Comparison of ENCODE assay signal across 8 mouse cellular contexts in the genomic region with DNA sequence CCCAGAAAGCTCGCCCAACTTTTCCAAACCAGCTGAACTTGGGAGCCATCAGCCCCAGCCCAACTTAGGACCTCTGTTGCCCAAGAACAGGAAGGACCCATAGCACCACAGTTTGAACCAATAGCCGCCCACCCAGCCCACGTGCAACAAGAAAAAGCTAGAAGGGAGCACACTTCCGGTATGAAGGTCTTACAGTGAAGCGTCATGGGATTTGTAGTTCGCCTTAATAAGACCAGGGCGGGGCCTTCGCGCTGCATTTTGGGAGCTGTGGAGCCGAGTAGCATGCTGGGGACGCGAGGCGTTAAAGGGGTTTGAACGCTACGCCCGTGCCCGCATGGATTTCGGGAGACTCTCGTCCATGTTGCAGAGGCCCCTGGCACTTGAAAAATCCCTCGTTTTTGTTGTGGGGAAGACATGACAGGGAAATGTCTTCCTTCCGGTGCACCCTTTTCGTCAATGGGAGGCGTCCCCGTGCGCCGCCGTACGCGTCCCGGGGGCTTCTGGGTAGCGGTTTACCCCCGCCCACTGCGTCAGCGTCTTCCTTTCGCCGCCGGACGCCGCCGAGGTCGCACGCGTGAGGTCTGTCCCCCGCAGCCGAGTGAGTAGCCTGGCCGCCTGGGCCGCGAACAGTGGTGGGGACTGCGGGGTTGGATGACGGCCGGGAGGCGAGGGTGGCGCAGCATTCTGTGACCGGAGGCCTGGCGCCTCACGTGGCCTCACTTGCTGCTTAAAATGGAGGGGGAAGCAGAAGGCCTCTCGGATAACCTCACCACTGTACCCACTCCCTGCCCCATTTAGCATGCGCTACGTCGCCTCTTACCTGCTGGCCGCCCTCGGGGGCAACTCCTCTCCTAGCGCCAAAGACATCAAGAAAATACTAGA. TPM values are rescaled to one million over a fixed set of nuclear protein-coding genes. Genes with fewer than 3 reads are reported as not detected.
DNase-seq lines count a peak whose midpoint lies in the region; ATAC-seq and TF ChIP-seq lines count a peak whose summit lies in the region.

A gene (plus strand): TSS at position 261 of the 882 bp plus-strand sequence.

- TF ChIP-seq RAD21 in CH12.LX (IDR thresholded peaks at IDR 0.05; ENCODE audit: low read depth, low read length): no peak

- in situ Hi-C loops in CH12.LX (cut with MboI; ENCODE audit: low pct_ligation_motif_present, low pct_unique_long_range_greater_than_20kb, low sequenced_read_pairs): no loop called here

- WGBS in forebrain, embryonic 12.5 days: under 1% methylated on average over 63 of the region's 63 CpGs
- under 1% methylated on average over 63 of the region's 63 CpGs for WGBS in heart, postnatal 0 days
- under 1% methylated on average over 63 of the region's 63 CpGs for WGBS in large intestine, adult 2 months
- under 1% methylated on average over 59 of the region's 63 CpGs for WGBS in liver, postnatal 0 days (ENCODE audit: insufficient replicate concordance)
- under 1% methylated on average over 63 of the region's 63 CpGs for WGBS in neural tube, embryonic 14.5 days

- H3K79me2 ChIP-seq in CH12.LX (replicated peaks; ENCODE audit: control insufficient read depth, extremely low read depth, insufficient read depth, poor library complexity, severe bottlenecking): peaks cover 26% of the 10 kb centered on the region

- H3K4me3 ChIP-seq in CH12.LX (replicated peaks in 1 of 3; ENCODE audit: low read depth in 2 of 3, low read length in 2 of 3, poor library complexity in 1 of 3): peak within 1 kb of the TSS; percentile 71 to 97 (median 97)
- H3K4me3 ChIP-seq in forebrain, embryonic 12.5 days (replicated peaks): peak within 1 kb of the TSS; percentile 91
- H3K4me3 ChIP-seq in heart, postnatal 0 days (ENCODE audit: low read depth, low read length): peak within 1 kb of the TSS; percentile 71
- peak within 1 kb of the TSS; percentile 62 for H3K4me3 ChIP-seq in liver, postnatal 0 days (ENCODE audit: low read depth, low read length)
- peak within 1 kb of the TSS; percentile 70 for H3K4me3 ChIP-seq in neural tube, embryonic 14.5 days (ENCODE audit: low read depth, low read length)

- no peak for TF ChIP-seq EP300 in CH12.LX (IDR thresholded peaks at IDR 0.05; ENCODE audit: low read length)
- TF ChIP-seq EP300 in heart, postnatal 0 days (IDR thresholded peaks at IDR 0.05; ENCODE audit: low read depth): peak; percentile 94
- no peak for TF ChIP-seq EP300 in liver, postnatal 0 days (IDR thresholded peaks at IDR 0.05; ENCODE audit: low read depth)

- no peaks in the 10 kb centered on the region for H3K9me3 ChIP-seq in CH12.LX (replicated peaks; ENCODE audit: low read length)
- no peaks in the 10 kb centered on the region for H3K9me3 ChIP-seq in forebrain, embryonic 12.5 days
- H3K9me3 ChIP-seq in heart, postnatal 0 days (replicated peaks; ENCODE audit: control insufficient read depth, low read length): no peaks in the 10 kb centered on the region
- H3K9me3 ChIP-seq in liver, postnatal 0 days (ENCODE audit: low read length): no peaks in the 10 kb centered on the region
- H3K9me3 ChIP-seq in neural tube, embryonic 14.5 days (ENCODE audit: control insufficient read depth, low read length): no peaks in the 10 kb centered on the region

- peaks cover 33 to 44% of the 10 kb centered on the region in 2 experiments for H3K36me3 ChIP-seq in CH12.LX (replicated peaks in 1 of 2; ENCODE audit: control insufficient read depth in 1 of 2, insufficient read depth in 1 of 2, low read length in 1 of 2)
- peaks cover 39% of the 10 kb centered on the region for H3K36me3 ChIP-seq in forebrain, embryonic 12.5 days (replicated peaks)
- H3K36me3 ChIP-seq in heart, postnatal 0 days (replicated peaks; ENCODE audit: control insufficient read depth, insufficient read depth, low read length): peaks cover 25% of the 10 kb centered on the region
- peaks cover 19% of the 10 kb centered on the region for H3K36me3 ChIP-seq in liver, postnatal 0 days (replicated peaks; ENCODE audit: insufficient read depth, low read length)
- peaks cover 17% of the 10 kb centered on the region; the same call in 1 of the 2 replicates for H3K36me3 ChIP-seq in neural tube, embryonic 14.5 days (ENCODE audit: control insufficient read depth, insufficient read depth, low read length)

- H3K9ac ChIP-seq in CH12.LX (ENCODE audit: insufficient read depth, low read depth): peak within 1 kb of the TSS; percentile 95
- H3K9ac ChIP-seq in forebrain, embryonic 12.5 days: peak within 1 kb of the TSS; percentile 86
- peak within 1 kb of the TSS; percentile 82 for H3K9ac ChIP-seq in heart, postnatal 0 days (replicated peaks; ENCODE audit: low read depth, low read length)
- peak within 1 kb of the TSS; percentile 73 for H3K9ac ChIP-seq in liver, postnatal 0 days (replicated peaks)
- H3K9ac ChIP-seq in neural tube, embryonic 14.5 days (replicated peaks; ENCODE audit: low read depth, low read length): peak within 1 kb of the TSS; percentile 83

- DNase-seq in CH12.LX (ENCODE audit: extremely low read depth): peak; percentile 97
- DNase-seq in c-Kit-positive CD71-positive TER-119-negative erythroid progenitor cells, embryonic 14.5 days (ENCODE audit: low read depth): peak; percentile 87
- peak; percentile 94 for DNase-seq in heart, postnatal 0 days (ENCODE audit: low spot score)
- DNase-seq in large intestine, adult 2 months (ENCODE audit: low read depth, low spot score): no peak
- DNase-seq in liver, postnatal 0 days: peak; percentile 94
- DNase-seq in testis, postnatal 10 days (ENCODE audit: low spot score): peak; percentile 94

- peak; percentile 93 for TF ChIP-seq POLR2A in CH12.LX (IDR thresholded peaks at IDR 0.05; ENCODE audit: low read depth, low read length)

- peaks cover 3 to 46% of the 10 kb centered on the region in 2 experiments; a peak in 3 of 4 replicates for H3K4me1 ChIP-seq in CH12.LX (ENCODE audit: control insufficient read depth in 1 of 2, insufficient read depth in 2 of 2)
- H3K4me1 ChIP-seq in forebrain, embryonic 12.5 days: peaks cover 39% of the 10 kb centered on the region
- peaks cover 20% of the 10 kb centered on the region for H3K4me1 ChIP-seq in heart, postnatal 0 days (ENCODE audit: control insufficient read depth, insufficient read depth)
- H3K4me1 ChIP-seq in liver, postnatal 0 days (ENCODE audit: insufficient read depth): peaks cover 36% of the 10 kb centered on the region
- H3K4me1 ChIP-seq in neural tube, embryonic 14.5 days (ENCODE audit: control insufficient read depth, insufficient read depth, low read length): peaks cover 17% of the 10 kb centered on the region; the same call in 1 of the 2 replicates

- H3K4me2 ChIP-seq in CH12.LX (ENCODE audit: insufficient read depth, low read depth, poor library complexity, severe bottlenecking): peak within 1 kb of the TSS; percentile 74
- peak within 1 kb of the TSS; percentile 76 for H3K4me2 ChIP-seq in forebrain, embryonic 12.5 days
- H3K4me2 ChIP-seq in heart, postnatal 0 days (ENCODE audit: low read depth, low read length): peak within 1 kb of the TSS; percentile 71
- H3K4me2 ChIP-seq in liver, postnatal 0 days (ENCODE audit: low read depth, low read length): peak within 1 kb of the TSS; percentile 75
- peak within 1 kb of the TSS; percentile 83 for H3K4me2 ChIP-seq in neural tube, embryonic 14.5 days (ENCODE audit: low read depth, low read length)

- ATAC-seq in forebrain, embryonic 12.5 days (ENCODE audit: low FRiP score): peak; percentile 91
- peak; percentile 91 for ATAC-seq in heart, postnatal 0 days (ENCODE audit: insufficient read depth, low read depth)
- peak; percentile 90 for ATAC-seq in liver, postnatal 0 days
- ATAC-seq in neural tube, embryonic 14.5 days (ENCODE audit: low read depth): peak; percentile 95

- peak within 1 kb of the TSS; percentile 63 for H3K27ac ChIP-seq in CH12.LX (ENCODE audit: insufficient read depth, low read depth)
- peak within 1 kb of the TSS; percentile 88 for H3K27ac ChIP-seq in forebrain, embryonic 12.5 days
- peak within 1 kb of the TSS; percentile 89 for H3K27ac ChIP-seq in heart, postnatal 0 days (ENCODE audit: low read depth)
- H3K27ac ChIP-seq in liver, postnatal 0 days (ENCODE audit: low read depth): peak within 1 kb of the TSS; percentile 84
- H3K27ac ChIP-seq in neural tube, embryonic 14.5 days (ENCODE audit: low read depth, low read length): peak within 1 kb of the TSS; percentile 91

- dilution Hi-C loops in CH12.LX (cut with MboI; ENCODE audit: extremely low pct_ligation_motif_present, extremely low pct_unique_long_range_greater_than_20kb, low sequenced_read_pairs): no loop called here

- H3K27me3 ChIP-seq in CH12.LX (replicated peaks): no peaks in the 10 kb centered on the region
- H3K27me3 ChIP-seq in forebrain, embryonic 12.5 days: no peaks in the 10 kb centered on the region
- no peaks in the 10 kb centered on the region for H3K27me3 ChIP-seq in heart, postnatal 0 days (ENCODE audit: control insufficient read depth, insufficient read depth, low read length)
- no peaks in the 10 kb centered on the region for H3K27me3 ChIP-seq in liver, postnatal 0 days (ENCODE audit: insufficient read depth, low read length)
- no peaks in the 10 kb centered on the region for H3K27me3 ChIP-seq in neural tube, embryonic 14.5 days (ENCODE audit: control insufficient read depth, insufficient read depth, low read length)

- TF ChIP-seq CTCF in CH12.LX (conservative IDR thresholded peaks at IDR 0.05 in 1 of 2, IDR thresholded peaks at IDR 0.05 in 1 of 2; ENCODE audit: low read depth in 2 of 2, low read length in 2 of 2): no peak
- TF ChIP-seq CTCF in heart, postnatal 0 days (IDR thresholded peaks at IDR 0.05; ENCODE audit: low read depth): no peak
- TF ChIP-seq CTCF in liver, postnatal 0 days (IDR thresholded peaks at IDR 0.05; ENCODE audit: low read depth): peak; percentile 33

TF ChIP-seq in CH12.LX, 34 proteins besides CTCF, POLR2A, EP300 and RAD21 (continues in another document):
- TF ChIP-seq NELFE (IDR thresholded peaks at IDR 0.05; ENCODE audit: low read depth, low read length) (peak; percentile 98), ETS1 (conservative IDR thresholded peaks at IDR 0.05; ENCODE audit: low read depth, low read length) (no peak), TBP (conservative IDR thresholded peaks at IDR 0.05; ENCODE audit: low read depth, low read length) (peak; percentile 65), RCOR1 (conservative IDR thresholded peaks at IDR 0.05; ENCODE audit: low read depth, low read length) (no peak), ZC3H11A (IDR thresholded peaks at IDR 0.05; ENCODE audit: low read depth, low read length) (no peak), CHD2 (IDR thresholded peaks at IDR 0.05; ENCODE audit: low read length) (no peak)

RNA-seq across cellular contexts. Expression of the gene that starts here (rescaled TPM):
- total RNA-seq in CH12.LX (2012; rRNA removed) (3,147 and 3,416 TPM in 2 replicates), CH12.LX (2014; rRNA removed) (791 and 892 TPM in 2 replicates)
- 2,025 and 2,969 TPM in 2 replicates for polyA plus RNA-seq in CH12.LX (2012; ENCODE audit: insufficient read length, low read depth)
- polyA plus RNA-seq in forebrain, embryonic 12.5 days (2016; fragmentation: Nextera tagmentation; extraction: Ambion mirVana): 950 and 986 TPM in 2 replicates
- 302 and 309 TPM in 2 replicates for total RNA-seq in heart, postnatal 0 days (2014; rRNA removed; ENCODE audit: low replicate concordance)
- polyA plus RNA-seq in heart, postnatal 0 days (2015; fragmentation: Nextera tagmentation; extraction: Ambion mirVana): 880 and 926 TPM in 2 replicates
- polyA plus RNA-seq in large intestine, adult 2 months (2012; rRNA removed): 642 and 693 TPM in 2 replicates
- polyA plus RNA-seq in liver, postnatal 0 days (2015; fragmentation: Nextera tagmentation; extraction: Ambion mirVana): 861 and 865 TPM in 2 replicates
- 654 and 691 TPM in 2 replicates for polyA plus RNA-seq in neural tube, embryonic 14.5 days (2014; fragmentation: Nextera tagmentation; extraction: Ambion mirVana)
